Mouse (Mus musculus): ENCODE measurements at regions not wholly inside any gene's neighbourhood (a gene's known extent, or its start where the extent isn't known, plus 50 kb on each side); places are given as distances from the start of the nearest gene placed in this dataset.

DNA sequence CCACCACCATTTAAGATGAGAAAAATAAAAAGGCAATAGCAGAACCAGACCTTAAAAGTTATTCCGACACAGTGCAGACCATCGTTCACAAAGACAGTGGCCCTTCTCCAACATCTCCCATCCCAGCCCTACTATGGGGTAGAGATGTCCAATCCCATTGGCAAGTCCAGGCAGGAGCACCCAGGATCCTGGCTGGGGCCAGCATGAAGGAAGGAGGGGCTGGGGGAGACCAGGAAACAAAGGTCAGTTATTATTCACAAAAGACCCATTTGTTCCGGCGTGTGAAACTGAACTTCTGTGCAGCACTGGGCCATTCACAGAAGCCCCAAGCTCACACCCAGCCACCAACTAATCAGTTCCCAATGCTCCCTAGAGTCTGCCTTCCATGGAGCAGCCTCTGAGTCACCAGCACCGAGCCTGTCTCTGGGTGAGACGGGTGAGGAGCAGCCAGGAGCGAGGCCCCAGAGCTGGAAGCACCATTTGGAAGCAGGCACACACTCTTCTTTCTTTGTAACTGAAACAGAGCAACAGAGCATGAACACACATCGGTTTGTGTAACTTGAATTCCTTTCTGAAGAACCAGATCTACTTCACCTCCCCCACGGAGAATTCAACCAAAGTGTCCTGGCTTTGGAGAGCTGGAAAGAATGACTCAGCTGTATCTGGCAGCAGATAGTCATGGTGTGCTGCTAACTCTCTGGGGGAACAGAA is 70.1 kb upstream of the Dlg1 start:
- H3K27me3 ChIP-seq (ENCODE audit: control insufficient read depth, insufficient read depth, low read length) = no peaks in the 10 kb centered on the region
- TF ChIP-seq POLR2A (IDR thresholded peaks at IDR 0.05; ENCODE audit: low read depth, low read length) = no peak
- TF ChIP-seq CTCF (IDR thresholded peaks at IDR 0.05; ENCODE audit: extremely low read depth, insufficient read depth, insufficient read length, insufficient replicate concordance) = no peak
- H3K36me3 ChIP-seq (ENCODE audit: control insufficient read depth, insufficient read depth, low read length) = no peaks in the 10 kb centered on the region
- no peak overlapping the region for H3K4me3 ChIP-seq (ENCODE audit: extremely low read depth, insufficient read depth, insufficient read length)
- no peaks in the 10 kb centered on the region for H3K4me1 ChIP-seq (ENCODE audit: control insufficient read depth, insufficient read depth, insufficient read length)
- no peak overlapping the region for H3K27ac ChIP-seq (ENCODE audit: insufficient read depth, low read length)
- 81% methylated on average over 9 of the region's 9 CpGs for WGBS
- no peak for DNase-seq (ENCODE audit: low read depth in 1 of 2, low spot score in 2 of 2)

DNA sequence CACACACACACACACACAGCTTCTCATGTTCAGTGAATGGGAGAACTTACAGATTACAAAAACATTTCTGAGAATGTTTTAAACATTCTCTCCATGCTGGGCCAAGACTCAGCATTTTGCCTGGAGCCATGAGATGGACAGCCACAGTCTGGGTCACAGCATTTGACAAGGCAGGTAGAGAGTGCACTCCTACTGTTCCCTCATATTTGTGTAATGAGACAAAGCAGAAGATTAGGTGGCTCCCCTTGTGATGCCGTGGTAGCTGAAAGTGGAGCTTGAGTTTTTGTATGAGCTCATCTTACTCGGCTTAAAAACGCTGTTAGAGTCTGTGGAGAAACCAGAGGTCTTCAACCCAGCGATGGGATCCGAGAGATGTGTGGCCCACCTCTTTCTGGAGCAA is 65.3 kb upstream of the Dlg1 start:
- TF ChIP-seq POLR2A (IDR thresholded peaks at IDR 0.05; ENCODE audit: low read depth, low read length) (no peak), CTCF (IDR thresholded peaks at IDR 0.05; ENCODE audit: extremely low read depth, insufficient read depth, insufficient read length, insufficient replicate concordance) (no peak)
- WGBS = 82% methylated on average over 5 of the region's 5 CpGs
- no peaks in the 10 kb centered on the region for H3K4me1 ChIP-seq (ENCODE audit: control insufficient read depth, insufficient read depth, insufficient read length)
- no peaks in the 10 kb centered on the region for H3K27me3 ChIP-seq (ENCODE audit: control insufficient read depth, insufficient read depth, low read length)
- no peaks in the 10 kb centered on the region for H3K36me3 ChIP-seq (ENCODE audit: control insufficient read depth, insufficient read depth, low read length)
- H3K27ac ChIP-seq (ENCODE audit: insufficient read depth, low read length) = no peak overlapping the region
- no peak for DNase-seq (ENCODE audit: low read depth in 1 of 2, low spot score in 2 of 2)
- no peak overlapping the region for H3K4me3 ChIP-seq (ENCODE audit: extremely low read depth, insufficient read depth, insufficient read length)

DNA sequence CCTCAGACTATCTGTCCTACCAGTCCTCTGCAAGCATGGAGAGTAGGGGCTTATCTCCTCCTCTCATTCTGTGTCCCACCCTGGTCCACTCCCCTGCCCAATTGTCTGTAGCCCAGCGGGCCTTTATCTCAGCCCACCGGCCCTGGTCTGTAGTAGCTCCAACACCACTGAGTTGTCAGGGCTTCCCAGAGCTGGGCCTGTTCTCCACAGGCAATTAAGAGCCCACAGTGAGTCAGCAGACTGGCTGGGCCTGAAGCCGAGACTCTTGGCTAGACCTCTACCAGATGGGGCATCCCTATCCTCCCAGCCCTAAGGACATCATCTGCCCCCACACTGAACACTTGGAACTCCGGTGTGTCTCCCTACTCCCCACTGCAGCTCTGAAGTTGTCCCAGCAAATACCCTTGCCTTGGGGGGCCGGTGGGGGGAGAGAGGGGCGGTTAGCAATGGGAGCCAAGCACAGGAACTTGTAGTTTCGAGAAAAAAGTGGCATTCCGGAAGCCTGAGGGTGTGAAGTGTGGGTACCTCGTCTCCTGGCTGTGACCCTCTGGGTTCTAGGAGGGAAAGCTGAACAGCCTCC is 64.7 kb upstream of the Dlg1 start:
- no peak for DNase-seq (ENCODE audit: low read depth in 1 of 2, low spot score in 2 of 2)
- no peaks in the 10 kb centered on the region for H3K27me3 ChIP-seq (ENCODE audit: control insufficient read depth, insufficient read depth, low read length)
- H3K27ac ChIP-seq (ENCODE audit: insufficient read depth, low read length) = no peak overlapping the region
- no peaks in the 10 kb centered on the region for H3K36me3 ChIP-seq (ENCODE audit: control insufficient read depth, insufficient read depth, low read length)
- H3K4me3 ChIP-seq (ENCODE audit: extremely low read depth, insufficient read depth, insufficient read length) = no peak overlapping the region
- WGBS = 72% methylated on average over 9 of the region's 9 CpGs
- H3K4me1 ChIP-seq (ENCODE audit: control insufficient read depth, insufficient read depth, insufficient read length) = no peaks in the 10 kb centered on the region
- TF ChIP-seq POLR2A (IDR thresholded peaks at IDR 0.05; ENCODE audit: low read depth, low read length) (no peak), CTCF (IDR thresholded peaks at IDR 0.05; ENCODE audit: extremely low read depth, insufficient read depth, insufficient read length, insufficient replicate concordance) (no peak)

- H3K4me3 ChIP-seq (ENCODE audit: extremely low read depth, insufficient read depth, insufficient read length) = no peak overlapping the region
- H3K27ac ChIP-seq (ENCODE audit: insufficient read depth, low read length) = no peak overlapping the region
- no peaks in the 10 kb centered on the region for H3K4me1 ChIP-seq (ENCODE audit: control insufficient read depth, insufficient read depth, insufficient read length)
- WGBS = 79% methylated on average over 6 of the region's 6 CpGs
- H3K27me3 ChIP-seq (ENCODE audit: control insufficient read depth, insufficient read depth, low read length) = no peaks in the 10 kb centered on the region
- no peak for DNase-seq (ENCODE audit: low read depth in 1 of 2, low spot score in 2 of 2)
- TF ChIP-seq POLR2A (IDR thresholded peaks at IDR 0.05; ENCODE audit: low read depth, low read length) (no peak), CTCF (IDR thresholded peaks at IDR 0.05; ENCODE audit: extremely low read depth, insufficient read depth, insufficient read length, insufficient replicate concordance) (no peak)
- H3K36me3 ChIP-seq (ENCODE audit: control insufficient read depth, insufficient read depth, low read length) = no peaks in the 10 kb centered on the region
Measured at GRCm38 (mm10) chr16:31598989-31599421, 64.2 kb upstream of the Dlg1 start.

DNA sequence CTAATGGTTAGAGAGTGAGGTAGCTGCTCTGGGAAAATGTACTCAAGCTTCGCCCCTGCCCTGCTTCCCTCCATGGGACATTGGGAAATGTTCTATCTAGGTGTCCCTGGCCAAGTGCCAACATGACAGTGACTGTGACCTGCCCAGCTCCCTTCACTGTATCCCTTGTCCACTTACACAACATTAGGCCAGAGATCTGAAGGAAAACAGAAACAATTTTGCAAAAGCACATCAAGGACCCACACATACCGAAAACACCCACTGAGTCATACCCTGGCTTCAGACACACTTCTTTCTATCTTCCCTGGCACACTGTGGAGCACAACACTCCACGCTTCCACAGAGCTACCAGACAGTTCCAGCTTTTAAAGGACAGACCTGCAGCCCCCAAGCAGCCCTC is 62.0 kb upstream of the Dlg1 start:
- DNase-seq (ENCODE audit: low read depth in 1 of 2, low spot score in 2 of 2) = no peak
- no peak overlapping the region for H3K4me3 ChIP-seq (ENCODE audit: extremely low read depth, insufficient read depth, insufficient read length)
- no peaks in the 10 kb centered on the region for H3K36me3 ChIP-seq (ENCODE audit: control insufficient read depth, insufficient read depth, low read length)
- WGBS = 90% methylated on average over 3 of the region's 3 CpGs
- TF ChIP-seq CTCF (IDR thresholded peaks at IDR 0.05; ENCODE audit: extremely low read depth, insufficient read depth, insufficient read length, insufficient replicate concordance) = no peak
- no peak for TF ChIP-seq POLR2A (IDR thresholded peaks at IDR 0.05; ENCODE audit: low read depth, low read length)
- H3K27me3 ChIP-seq (ENCODE audit: control insufficient read depth, insufficient read depth, low read length) = no peaks in the 10 kb centered on the region
- no peaks in the 10 kb centered on the region for H3K4me1 ChIP-seq (ENCODE audit: control insufficient read depth, insufficient read depth, insufficient read length)
- no peak overlapping the region for H3K27ac ChIP-seq (ENCODE audit: insufficient read depth, low read length)

- WGBS = 89% methylated on average over 11 of the region's 11 CpGs
- H3K27me3 ChIP-seq (ENCODE audit: control insufficient read depth, insufficient read depth, low read length) = no peaks in the 10 kb centered on the region
Measured at GRCm38 (mm10) chr16:31603185-31603584, 60.1 kb upstream of the Dlg1 start.

More at GRCm38 (mm10) chr16:31603185-31603584, 60.1 kb upstream of the Dlg1 start:
- no peak overlapping the region for H3K4me3 ChIP-seq (ENCODE audit: extremely low read depth, insufficient read depth, insufficient read length)
- no peak for DNase-seq (ENCODE audit: low read depth in 1 of 2, low spot score in 2 of 2)
- no peak overlapping the region for H3K27ac ChIP-seq (ENCODE audit: insufficient read depth, low read length)
- no peaks in the 10 kb centered on the region for H3K4me1 ChIP-seq (ENCODE audit: control insufficient read depth, insufficient read depth, insufficient read length)
- TF ChIP-seq CTCF (IDR thresholded peaks at IDR 0.05; ENCODE audit: extremely low read depth, insufficient read depth, insufficient read length, insufficient replicate concordance) = no peak
- no peak for TF ChIP-seq POLR2A (IDR thresholded peaks at IDR 0.05; ENCODE audit: low read depth, low read length)
- H3K36me3 ChIP-seq (ENCODE audit: control insufficient read depth, insufficient read depth, low read length) = no peaks in the 10 kb centered on the region
